Mouse (Mus musculus) embryonic facial prominence, embryonic 13.5 days (tissue): Measurements from ENCODE around the gene Prtg. TPM values are rescaled to one million over a fixed set of nuclear protein-coding genes. Genes with fewer than 3 reads are reported as not detected.

Source experiments
- ATAC-seq: fragments of 200-750 bp; cut with Nextera tagmentation; 2 replicates; pipeline ENCODE4 v1.8.0; 2017; ENCODE audit warnings: low read depth; ENCODE audit not compliant: insufficient number of reproducible peaks, insufficient read depth, low FRiP score, low TSS enrichment
- H3K27ac ChIP-seq: fragments of 300-500 bp; sonication (generic); 2 replicates; pipeline ENCODE4 v1.5.1; 2015; ENCODE audit warnings: moderate library complexity, mild to moderate bottlenecking, inconsistent platforms
- H3K27me3 ChIP-seq: fragments of 300-500 bp; sonication (generic); 2 replicates; pipeline ENCODE4 v1.6.1; 2015; ENCODE audit warnings: mild to moderate bottlenecking, inconsistent platforms
- H3K36me3 ChIP-seq: fragments of 300-500 bp; sonication (generic); 2 replicates; pipeline ENCODE4 v1.6.1; 2015; ENCODE audit warnings: mild to moderate bottlenecking, inconsistent platforms
- H3K4me1 ChIP-seq: fragments of 300-500 bp; sonication (generic); 2 replicates; pipeline ENCODE4 v1.6.1; 2015; ENCODE audit warnings: inconsistent platforms
- H3K4me2 ChIP-seq: fragments of 300-500 bp; sonication (generic); 2 replicates; pipeline ENCODE4 v1.6.1; 2015; ENCODE audit warnings: moderate library complexity, mild to moderate bottlenecking, inconsistent platforms
- H3K4me3 ChIP-seq: fragments of 300-500 bp; sonication (generic); 2 replicates; pipeline ENCODE4 v1.5.1; 2015; ENCODE audit warnings: mild to moderate bottlenecking, inconsistent platforms
- H3K9ac ChIP-seq: fragments of 300-500 bp; sonication (generic); 2 replicates; pipeline ENCODE4 v1.6.1; 2015; ENCODE audit warnings: mild to moderate bottlenecking, inconsistent platforms
- H3K9me3 ChIP-seq: fragments of 300-500 bp; sonication (generic); 2 replicates; pipeline ENCODE4 v1.6.1; 2016; ENCODE audit warnings: inconsistent platforms
- WGBS: fragments of 180-500 bp; shearing (Covaris S2); methylation state at CpG from one replicate; pipeline ENCODE4 v1.1.7; 2015; ENCODE audit warnings: mixed read lengths; 5-methylcytosine and 5-hydroxymethylcytosine counted together
- polyA plus RNA-seq: library from polyadenylated mRNA; unstranded; fragments of >200 nt; fragmentation: Nextera tagmentation; extraction: Ambion mirVana; gene quantifications from 2 replicates; pipeline ENCODE4 v1.2.1, GENCODE M21; 2015

Prtg gene
- polyA plus RNA-seq, 1 experiment from 2014 or later, result 1.8 TPM

GRCm38 (mm10) chr9:72838256-72838655 is 31.6 kb downstream of the Prtg start:
- Histone ChIP-seq H3K27me3 (no peaks in the 10 kb centered on the region), H3K4me2 (no peak overlapping the region), H3K36me3 (no peaks in the 10 kb centered on the region), H3K27ac (peak overlapping the region; percentile 85), H3K4me3 (no peak overlapping the region), H3K4me1 (peaks cover 38% of the 10 kb centered on the region), H3K9ac (no peak overlapping the region), H3K9me3 (no peaks in the 10 kb centered on the region)
- WGBS, result 45% methylated on average over 3 of the region's 3 CpGs
- 0 out of 2 replicates have a peak, but pooled peaks have one; percentile 15 for ATAC-seq

- Histone ChIP-seq H3K4me1 (peaks cover 31% of the 10 kb centered on the region), H3K9ac (no peak overlapping the region), H3K27me3 (no peaks in the 10 kb centered on the region), H3K4me3 (no peak overlapping the region), H3K36me3 (no peaks in the 10 kb centered on the region), H3K4me2 (no peak overlapping the region), H3K9me3 (no peaks in the 10 kb centered on the region), H3K27ac (no peak overlapping the region)
- WGBS, result 89% methylated on average over 15 of the region's 15 CpGs
- ATAC-seq, result no peak
Measured at GRCm38 (mm10) chr9:72839346-72839990, 32.8 kb downstream of the Prtg start.

GRCm38 (mm10) chr9:72844496-72844895 is 37.8 kb downstream of the Prtg start:
- H3K27me3 ChIP-seq, result no peaks in the 10 kb centered on the region
- no peak overlapping the region for H3K9ac ChIP-seq
- H3K27ac ChIP-seq, result no peak overlapping the region
- H3K9me3 ChIP-seq, result no peaks in the 10 kb centered on the region
- no peak for ATAC-seq
- peaks cover 5% of the 10 kb centered on the region for H3K4me1 ChIP-seq
- no peak overlapping the region for H3K4me2 ChIP-seq
- 80% methylated on average over 5 of the region's 5 CpGs for WGBS
- no peak overlapping the region for H3K4me3 ChIP-seq
- H3K36me3 ChIP-seq, result peaks cover 14% of the 10 kb centered on the region; the same call in 1 of the 2 replicates

- Histone ChIP-seq H3K9me3 (no peaks in the 10 kb centered on the region), H3K9ac (no peak overlapping the region), H3K4me3 (no peak overlapping the region), H3K4me2 (no peak overlapping the region), H3K27me3 (no peaks in the 10 kb centered on the region), H3K36me3 (peaks cover 14% of the 10 kb centered on the region; the same call in 1 of the 2 replicates), H3K4me1 (peaks cover 5% of the 10 kb centered on the region), H3K27ac (no peak overlapping the region)
- 65% methylated on average over 4 of the region's 4 CpGs for WGBS
- ATAC-seq, result no peak
Measured at GRCm38 (mm10) chr9:72846160-72846559, 39.5 kb downstream of the Prtg start.

GRCm38 (mm10) chr9:72851541-72851940 is 44.9 kb downstream of the Prtg start:
- Histone ChIP-seq H3K27me3 (no peaks in the 10 kb centered on the region), H3K36me3 (peaks cover 14% of the 10 kb centered on the region), H3K4me1 (peaks cover 5% of the 10 kb centered on the region), H3K4me3 (no peak overlapping the region), H3K27ac (no peak overlapping the region), H3K9me3 (no peaks in the 10 kb centered on the region), H3K4me2 (no peak overlapping the region), H3K9ac (no peak overlapping the region)
- 92% methylated on average over 10 of the region's 10 CpGs for WGBS
- ATAC-seq, result no peak

- no peak overlapping the region for H3K9ac ChIP-seq
- WGBS, result 85% methylated on average over 5 of the region's 5 CpGs
- H3K4me3 ChIP-seq, result no peak overlapping the region
- no peak overlapping the region for H3K27ac ChIP-seq
- no peaks in the 10 kb centered on the region for H3K9me3 ChIP-seq
- no peak for ATAC-seq
- peaks cover 14% of the 10 kb centered on the region for H3K36me3 ChIP-seq
- no peaks in the 10 kb centered on the region for H3K27me3 ChIP-seq
- peaks cover 5% of the 10 kb centered on the region for H3K4me1 ChIP-seq
- no peak overlapping the region for H3K4me2 ChIP-seq
Measured at GRCm38 (mm10) chr9:72851979-72852378, 45.3 kb downstream of the Prtg start.

- Histone ChIP-seq H3K36me3 (peaks cover 12% of the 10 kb centered on the region), H3K9me3 (no peaks in the 10 kb centered on the region), H3K4me1 (peaks cover 5% of the 10 kb centered on the region), H3K27ac (peak overlapping the region; percentile 22; the same call in 1 of the 2 replicates), H3K4me3 (no peak overlapping the region), H3K27me3 (no peaks in the 10 kb centered on the region), H3K9ac (no peak overlapping the region), H3K4me2 (no peak overlapping the region)
- WGBS, result 71% methylated on average over 13 of the region's 13 CpGs
- ATAC-seq, result no peak
Measured at GRCm38 (mm10) chr9:72853681-72854190, 47.1 kb downstream of the Prtg start.

GRCm38 (mm10) chr9:72856721-72857120 is 50.0 kb downstream of the Prtg start:
- Histone ChIP-seq H3K4me2 (no peak overlapping the region), H3K4me3 (no peak overlapping the region), H3K27me3 (no peaks in the 10 kb centered on the region), H3K27ac (no peak overlapping the region), H3K9ac (no peak overlapping the region), H3K36me3 (peaks cover 1% of the 10 kb centered on the region; the same call in 1 of the 2 replicates), H3K4me1 (peaks cover 8% of the 10 kb centered on the region), H3K9me3 (no peaks in the 10 kb centered on the region)
- WGBS, result 84% methylated on average over 24 of the region's 24 CpGs
- no peak for ATAC-seq

- 81% methylated on average over 5 of the region's 5 CpGs for WGBS
- H3K4me2 ChIP-seq, result no peak overlapping the region
- no peaks in the 10 kb centered on the region for H3K27me3 ChIP-seq
- no peaks in the 10 kb centered on the region for H3K9me3 ChIP-seq
- no peak overlapping the region for H3K4me3 ChIP-seq
- H3K9ac ChIP-seq, result no peak overlapping the region
- no peak overlapping the region for H3K27ac ChIP-seq
- H3K4me1 ChIP-seq, result peaks cover 23% of the 10 kb centered on the region
- H3K36me3 ChIP-seq, result no peaks in the 10 kb centered on the region; the same call in 1 of the 2 replicates
- no peak for ATAC-seq
Measured at GRCm38 (mm10) chr9:72860764-72861163, 54.1 kb downstream of the Prtg start.

- H3K4me3 ChIP-seq, result no peak overlapping the region
- no peaks in the 10 kb centered on the region for H3K9me3 ChIP-seq
- no peaks in the 10 kb centered on the region for H3K27me3 ChIP-seq
- peaks cover 25% of the 10 kb centered on the region for H3K4me1 ChIP-seq
- H3K36me3 ChIP-seq, result no peaks in the 10 kb centered on the region; the same call in 1 of the 2 replicates
- H3K4me2 ChIP-seq, result no peak overlapping the region
- WGBS, result 75% methylated on average over 10 of the region's 10 CpGs
- no peak for ATAC-seq
- H3K9ac ChIP-seq, result no peak overlapping the region
- no peak overlapping the region for H3K27ac ChIP-seq
Measured at GRCm38 (mm10) chr9:72861235-72861634, 54.6 kb downstream of the Prtg start.

- Histone ChIP-seq H3K36me3 (no peaks in the 10 kb centered on the region; the same call in 1 of the 2 replicates), H3K9me3 (no peaks in the 10 kb centered on the region), H3K27ac (no peak overlapping the region), H3K4me1 (peaks cover 25% of the 10 kb centered on the region), H3K4me2 (no peak overlapping the region), H3K27me3 (no peaks in the 10 kb centered on the region), H3K4me3 (no peak overlapping the region), H3K9ac (no peak overlapping the region)
- WGBS, result 80% methylated on average over 11 of the region's 11 CpGs
- no peak for ATAC-seq
Measured at GRCm38 (mm10) chr9:72862186-72862585, 55.5 kb downstream of the Prtg start.

- Histone ChIP-seq H3K9ac (no peak overlapping the region), H3K4me1 (peaks cover 25% of the 10 kb centered on the region), H3K27ac (no peak overlapping the region), H3K36me3 (no peaks in the 10 kb centered on the region; the same call in 1 of the 2 replicates), H3K4me2 (no peak overlapping the region), H3K4me3 (no peak overlapping the region), H3K27me3 (no peaks in the 10 kb centered on the region), H3K9me3 (no peaks in the 10 kb centered on the region)
- 76% methylated on average over 4 of the region's 4 CpGs for WGBS
- ATAC-seq, result no peak
Measured at GRCm38 (mm10) chr9:72862955-72863354, 56.3 kb downstream of the Prtg start.
